Mouse (Mus musculus): ENCODE measurements around the gene Tceal8.
"Not testable (repeated sequence)": the region's sequence is repeated elsewhere in the genome, so short reads cannot be mapped to it uniquely, and the experiment has no call there.

Gene Tceal8

GRCm38 (mm10) chrX:136172118-136172551, at the start of gene Tceal8:
TSS of gene Tceal8 (minus strand) at chrX:136172342.
- DNase-seq, result peak; percentile 65

GRCm38 (mm10) chrX:136216303-136216702, 44.2 kb upstream of the Tceal8 start:
- no peak for DNase-seq

DNA sequence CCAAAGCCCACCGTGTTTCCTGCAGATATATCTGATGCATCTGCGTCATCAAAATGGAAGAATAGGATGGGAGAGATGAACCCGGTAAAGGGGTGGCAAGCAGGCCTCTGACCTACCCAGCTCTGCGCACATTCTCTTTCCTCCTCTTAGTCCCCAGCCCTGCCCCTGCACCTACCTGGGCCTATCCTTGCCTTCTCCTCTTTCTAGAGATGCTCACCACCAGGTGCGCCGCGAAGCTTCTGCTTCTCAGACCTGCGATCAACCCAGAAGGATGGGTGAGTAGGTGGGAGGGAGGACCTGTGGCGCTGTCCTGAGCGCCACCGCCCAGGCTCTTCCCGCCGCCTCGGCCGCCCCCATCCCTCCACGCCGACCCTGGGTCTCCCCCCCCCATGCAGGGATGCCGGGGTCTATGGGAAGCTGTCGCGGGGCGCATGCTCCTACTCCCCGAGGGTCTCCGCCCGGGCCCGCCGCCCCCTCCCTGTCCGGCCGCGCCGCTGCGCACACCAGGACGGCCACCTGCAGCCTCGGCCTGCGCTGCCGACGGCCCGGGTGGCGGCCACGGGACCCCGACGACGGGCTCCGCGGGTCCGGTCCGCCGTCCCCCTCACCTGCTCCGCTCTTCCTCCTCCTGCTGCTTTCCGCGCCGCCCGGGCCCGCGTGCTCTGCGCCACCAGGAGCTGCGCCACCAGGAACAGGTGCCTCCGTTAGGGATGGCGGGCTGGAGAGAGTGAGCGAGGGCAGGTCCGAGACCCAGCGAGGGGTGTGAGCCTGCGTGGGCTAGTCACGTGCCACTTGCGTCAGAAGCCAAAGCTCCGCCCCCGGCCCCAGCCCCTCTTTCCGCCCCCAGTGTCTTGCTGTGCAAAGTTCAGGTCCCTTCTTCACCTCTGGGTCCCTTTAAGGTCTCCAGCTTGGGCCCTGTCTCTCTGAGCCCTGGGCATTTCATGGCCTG, 42.9 kb upstream of the Tceal8 start, which contains the start of the genes Tceal7 and Bex1:
Gene Tceal7 (plus strand): TSS at position 51 of the 949 bp plus-strand sequence.
Gene Bex1 (minus strand): TSS at position 785 of the 949 bp plus-strand sequence.
- DNase-seq, result not testable (repeated sequence)

DNA sequence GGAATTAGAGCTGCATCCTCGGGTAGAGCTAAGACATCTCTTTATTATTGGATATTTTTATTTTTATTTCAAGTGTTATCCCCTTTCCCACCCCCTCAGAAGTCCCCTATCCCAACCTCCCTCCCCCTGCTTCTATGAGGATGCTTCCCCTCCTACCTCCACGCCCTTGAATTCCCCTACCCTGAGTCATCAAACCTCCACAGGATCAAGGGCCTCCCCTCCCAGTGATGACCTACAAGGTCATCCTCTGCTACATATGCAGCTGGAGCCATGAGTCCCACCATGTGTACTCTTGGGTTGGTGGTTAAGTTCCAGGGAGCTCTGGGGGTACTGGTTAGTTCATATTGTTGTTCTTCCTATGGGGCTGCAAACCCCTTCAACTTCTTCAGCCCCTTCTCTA, 41.3 kb upstream of the Tceal8 start:
- DNase-seq, result no peak

GRCm38 (mm10) chrX:136204406-136204805, 32.3 kb upstream of the Tceal8 start:
- DNase-seq, result no peak

- DNase-seq, result peak; percentile 45
Measured at GRCm38 (mm10) chrX:136203664-136204066, 31.5 kb upstream of the Tceal8 start, which contains the start of gene Tceal5. TSS of gene Tceal5 (minus strand) at chrX:136203876.

DNA sequence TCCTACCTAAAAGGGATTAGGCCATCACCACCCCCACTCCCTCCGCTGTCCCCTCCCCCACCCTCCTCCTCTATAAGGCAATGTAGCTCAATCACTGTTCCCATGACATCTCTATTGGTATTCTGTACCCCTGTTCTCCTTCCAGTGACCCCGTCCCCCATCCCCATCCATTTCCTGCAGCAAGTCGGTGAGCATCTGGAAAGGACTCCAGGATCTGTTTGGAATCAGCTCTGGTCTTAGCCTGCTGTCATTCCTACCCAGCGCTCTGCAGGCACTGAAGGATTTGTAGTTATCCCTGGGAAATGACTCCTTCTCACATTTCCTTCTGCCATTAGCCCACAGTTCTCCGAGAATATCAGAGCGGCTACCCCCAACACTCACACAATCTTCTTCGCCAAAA, 31.1 kb upstream of the Tceal8 start:
- no peak for DNase-seq

DNA sequence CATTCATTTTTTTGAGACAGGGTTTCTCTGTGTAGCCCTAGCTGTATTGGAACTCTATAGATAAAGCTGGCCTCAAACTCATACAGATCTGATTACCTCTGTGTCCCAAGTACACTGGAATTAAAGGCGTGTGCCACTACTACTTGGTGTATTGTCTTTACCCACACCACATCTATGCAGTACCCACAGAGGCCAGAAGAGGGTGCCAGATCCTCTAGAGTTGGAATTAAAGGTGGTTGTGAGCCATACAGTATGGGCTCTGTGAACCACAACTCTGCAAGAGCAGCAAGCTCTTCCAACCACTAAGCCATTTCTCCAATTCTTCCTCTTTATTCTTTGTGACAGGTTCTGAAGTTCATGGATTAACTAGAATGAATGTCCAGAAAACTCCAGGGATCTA, 24.7 kb upstream of the Tceal8 start:
- peak; percentile 28 for DNase-seq

GRCm38 (mm10) chrX:136195193-136195944, 23.2 kb upstream of the Tceal8 start:
- no peak for DNase-seq

DNA sequence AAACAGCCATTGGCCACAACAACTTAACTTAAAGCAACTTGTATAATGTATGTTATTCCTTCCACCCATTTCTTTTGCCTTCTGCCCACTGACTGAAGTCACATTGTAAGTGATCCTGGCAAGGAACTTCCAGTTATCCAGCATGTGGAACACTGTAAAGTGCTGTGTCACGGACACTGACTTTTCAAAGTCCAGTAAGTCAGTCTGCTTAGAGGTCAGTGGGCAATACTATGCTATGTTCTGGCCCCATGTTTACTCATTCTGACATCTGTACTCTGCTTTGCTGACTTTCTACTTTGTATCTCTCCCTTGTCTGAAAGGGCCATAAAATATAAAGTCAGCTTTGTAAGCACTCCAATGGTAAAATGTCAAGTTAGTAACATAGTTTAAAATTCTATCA, 11.0 kb upstream of the Tceal8 start:
- DNase-seq, result no peak

GRCm38 (mm10) chrX:136180897-136181553, 8.9 kb upstream of the Tceal8 start:
- DNase-seq, result no peak

DNA sequence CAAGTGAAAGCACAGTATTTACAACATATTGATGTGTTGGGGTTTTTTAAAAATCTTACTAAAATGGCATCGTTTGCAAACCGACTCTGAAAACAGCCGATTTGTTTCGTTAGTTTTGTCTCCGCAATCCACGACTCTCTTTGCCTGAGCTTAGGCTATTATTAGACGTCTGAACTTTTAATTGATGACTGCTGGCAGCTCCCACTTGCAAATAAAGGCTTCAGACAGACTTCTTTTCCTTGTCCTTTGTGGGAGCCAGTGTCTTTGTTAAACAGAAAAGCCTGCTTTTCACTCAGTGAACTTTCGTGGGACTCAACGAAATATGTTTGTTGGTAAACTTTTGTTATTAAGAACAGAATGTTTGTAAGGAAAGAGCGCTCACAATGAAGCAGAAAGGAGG, 644 bp upstream of the Tceal8 start:
- DNase-seq, result no peak

GRCm38 (mm10) chrX:136171189-136172117, 689 bp downstream of the Tceal8 start:
- DNase-seq, result peak; percentile 44

DNA sequence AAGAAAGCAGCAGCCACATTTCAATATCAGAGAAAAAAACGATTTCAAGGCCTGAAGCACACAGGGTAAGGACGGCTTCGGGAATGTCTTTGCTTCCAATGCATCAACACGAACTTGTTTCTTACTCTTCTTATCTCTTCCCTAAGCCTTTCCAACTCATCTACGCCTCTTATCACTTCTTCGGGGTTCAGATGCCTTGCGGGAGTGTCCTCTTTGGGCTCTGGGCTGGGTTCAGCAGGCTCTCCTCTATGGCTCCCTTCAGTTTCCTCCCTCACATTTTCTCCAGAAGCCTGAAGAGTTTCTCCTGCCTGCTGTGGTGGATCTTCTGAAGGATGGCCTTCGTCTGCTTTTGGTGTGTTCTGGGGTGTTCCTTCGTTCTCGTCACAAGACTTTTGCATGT, 1.5 kb downstream of the Tceal8 start:
- no peak for DNase-seq

DNA sequence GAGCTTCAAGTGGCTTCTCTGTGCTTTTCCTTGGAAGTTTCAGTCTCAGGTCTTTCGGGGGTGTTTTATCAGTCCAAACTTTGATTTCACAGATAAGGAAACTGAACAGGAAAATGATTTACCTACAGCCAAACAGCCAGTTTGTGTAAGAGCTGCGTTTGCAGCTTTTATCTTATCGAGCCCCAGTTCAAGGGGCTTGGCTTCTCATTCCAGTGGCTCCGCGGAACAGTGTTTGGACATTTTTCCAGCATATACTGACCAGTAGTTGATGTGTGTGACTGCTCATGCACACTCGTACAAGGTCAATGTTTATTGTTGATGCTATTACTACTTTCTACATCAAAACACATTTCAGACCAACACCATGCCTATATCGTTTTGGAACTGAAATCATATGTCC, 27.9 kb downstream of the Tceal8 start:
- DNase-seq, result no peak

- no peak for DNase-seq
Measured at GRCm38 (mm10) chrX:136143711-136144110, 28.4 kb downstream of the Tceal8 start.

- no peak for DNase-seq
Measured at GRCm38 (mm10) chrX:136141385-136141784, 30.8 kb downstream of the Tceal8 start.

DNA sequence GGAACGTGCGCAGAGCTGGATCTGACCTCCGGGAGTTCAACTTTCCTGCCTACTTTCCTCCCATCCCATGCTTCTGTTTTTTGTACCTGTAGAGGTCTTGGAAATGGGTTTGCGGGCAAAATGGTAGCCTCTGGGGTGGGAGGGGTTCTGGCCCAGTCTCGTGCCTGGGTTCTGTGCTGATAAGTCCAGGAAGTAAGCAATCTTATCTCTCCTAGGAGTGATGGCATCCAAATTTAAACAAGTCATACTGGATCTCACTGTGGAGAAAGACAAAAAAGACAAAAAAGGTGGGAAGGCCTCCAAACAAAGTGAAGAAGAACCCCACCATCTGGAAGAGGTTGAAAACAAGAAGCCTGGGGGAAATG, 32.5 kb downstream of the Tceal8 start:
- DNase-seq, result not testable (repeated sequence)

DNA sequence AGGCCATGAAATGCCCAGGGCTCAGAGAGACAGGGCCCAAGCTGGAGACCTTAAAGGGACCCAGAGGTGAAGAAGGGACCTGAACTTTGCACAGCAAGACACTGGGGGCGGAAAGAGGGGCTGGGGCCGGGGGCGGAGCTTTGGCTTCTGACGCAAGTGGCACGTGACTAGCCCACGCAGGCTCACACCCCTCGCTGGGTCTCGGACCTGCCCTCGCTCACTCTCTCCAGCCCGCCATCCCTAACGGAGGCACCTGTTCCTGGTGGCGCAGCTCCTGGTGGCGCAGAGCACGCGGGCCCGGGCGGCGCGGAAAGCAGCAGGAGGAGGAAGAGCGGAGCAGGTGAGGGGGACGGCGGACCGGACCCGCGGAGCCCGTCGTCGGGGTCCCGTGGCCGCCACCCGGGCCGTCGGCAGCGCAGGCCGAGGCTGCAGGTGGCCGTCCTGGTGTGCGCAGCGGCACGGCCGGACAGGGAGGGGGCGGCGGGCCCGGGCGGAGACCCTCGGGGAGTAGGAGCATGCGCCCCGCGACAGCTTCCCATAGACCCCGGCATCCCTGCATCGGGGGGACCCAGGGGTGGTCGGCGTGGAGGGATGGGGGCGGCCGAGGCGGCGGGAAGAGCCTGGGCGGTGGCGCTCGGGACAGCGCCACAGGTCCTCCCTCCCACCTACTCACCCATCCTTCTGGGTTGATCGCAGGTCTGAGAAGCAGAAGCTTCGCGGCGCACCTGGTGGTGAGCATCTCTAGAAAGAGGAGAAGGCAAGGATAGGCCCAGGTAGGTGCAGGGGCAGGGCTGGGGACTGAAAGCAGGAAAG, 33.1 kb downstream of the Tceal8 start, which contains the start of gene Bex4:
Gene Bex4 (plus strand): TSS at position 170 of the 813 bp plus-strand sequence.
- not testable (repeated sequence) for DNase-seq

DNA sequence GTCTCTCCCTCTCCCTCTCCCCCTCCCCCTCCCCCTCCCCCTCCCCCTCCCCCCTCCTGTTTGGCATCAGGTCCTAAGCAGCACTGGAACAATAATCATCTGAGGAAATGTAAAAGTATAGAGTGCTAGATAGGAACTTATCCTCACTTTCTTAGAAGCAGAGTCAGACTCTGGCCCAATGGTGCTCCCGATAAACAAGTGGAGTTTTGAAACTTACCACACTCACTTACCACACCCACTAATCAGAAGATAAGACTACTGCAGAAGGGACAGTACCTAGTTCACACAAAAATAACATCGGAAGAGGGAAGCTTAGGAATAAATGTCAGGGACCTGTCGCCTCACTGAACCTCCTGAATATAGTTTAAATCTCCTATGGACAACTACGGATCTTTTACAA, 36.6 kb downstream of the Tceal8 start:
- no peak for DNase-seq

- DNase-seq, result peak; percentile 44
Measured at GRCm38 (mm10) chrX:136127744-136128064, 44.4 kb downstream of the Tceal8 start.

All from right cerebral cortex, postnatal 14 days (tissue).